Mouse (Mus musculus) adrenal gland (tissue): Measurements from ENCODE around the gene Kbtbd13.

Source experiments
- intact Hi-C: fragments of 180-260 bp; cut with DNase I; formaldehyde crosslinking; loops from one replicate; pipeline ENCODE4 v1.15.1; 2025
- long read RNA-seq, 2 experiments: library from polyadenylated mRNA; unstranded; transcript quantifications; one replicate each; pipeline ENCODE4 v2.0.0; 2020; ENCODE audit warnings: borderline replicate concordance in 1 of 2; ENCODE audit not compliant: insufficient replicate concordance in 1 of 2

Kbtbd13 gene
- long read RNA-seq, experiment 1 = 0 reads
- long read RNA-seq, experiment 2 = 0 reads

- intact Hi-C loops = no loop called here
Measured at GRCm38 (mm10) chr9:65391613-65391964, at the start of gene Kbtbd13. Gene Kbtbd13, minus strand, starts transcription at chr9:65391652.

DNA sequence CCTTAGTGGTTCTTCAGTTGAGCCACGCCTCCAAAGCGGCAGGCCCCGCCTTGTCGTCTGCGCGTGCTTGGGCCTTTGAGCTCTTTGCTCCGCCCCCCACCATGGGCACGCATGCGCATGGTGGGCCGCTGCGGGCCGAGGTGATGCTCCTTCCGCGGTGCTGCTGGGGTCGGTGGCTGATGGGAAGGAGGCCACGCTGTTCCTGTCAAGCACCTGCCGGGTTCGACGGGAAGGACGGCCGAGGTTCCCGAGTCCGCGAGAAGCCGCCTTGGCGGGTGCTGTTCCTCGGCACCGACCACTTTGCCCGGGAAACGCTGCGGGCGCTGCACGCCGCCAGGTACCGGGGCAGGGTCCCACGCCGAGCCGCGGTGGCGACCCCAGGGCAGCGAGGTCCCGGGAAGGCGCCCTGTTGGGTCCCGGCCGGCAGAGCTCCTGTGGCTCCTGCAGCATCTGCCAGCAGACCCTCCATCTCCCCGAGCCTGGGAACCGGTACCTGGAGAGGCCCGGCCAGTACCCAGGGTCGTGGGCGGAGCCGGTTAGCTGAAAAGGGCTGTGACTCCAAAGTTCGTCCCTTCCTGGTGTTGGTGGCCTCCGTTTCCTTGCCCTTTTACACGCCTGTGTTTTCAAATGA, 44.3 kb upstream of the Kbtbd13 start, which contains the start of gene Mtfmt:
TSS of gene Mtfmt (plus strand) at position 112 of the 631 bp plus-strand sequence.
- intact Hi-C loops = loop anchor here (10.0 kb wide), 1 partner anchor 149 kb away; the partner anchor contains the start of genes Pif1 and Plekho2

DNA sequence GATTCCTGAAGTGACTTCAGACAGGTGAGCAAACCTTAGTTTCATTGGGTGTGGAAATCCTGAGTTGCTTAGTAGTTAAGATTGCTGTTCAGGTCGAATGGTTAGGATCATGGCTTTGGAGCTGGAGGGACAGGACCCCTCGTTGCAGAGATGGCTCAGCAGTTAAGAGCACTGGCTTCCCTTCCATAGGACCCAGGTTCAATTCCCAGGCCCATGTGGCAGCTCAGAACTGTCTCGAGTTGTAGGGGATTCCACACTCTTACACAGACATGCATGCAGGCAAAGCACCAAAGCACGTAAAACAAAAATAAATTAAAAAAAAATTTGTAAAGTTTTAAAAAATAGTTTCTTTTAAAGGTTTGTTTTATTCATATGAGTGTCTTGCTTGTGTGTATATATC, 43.8 kb upstream of the Kbtbd13 start:
- intact Hi-C loops = loop anchor here (10.0 kb wide), 1 partner anchor 150 kb away; the partner anchor contains the start of genes Pif1 and Plekho2

DNA sequence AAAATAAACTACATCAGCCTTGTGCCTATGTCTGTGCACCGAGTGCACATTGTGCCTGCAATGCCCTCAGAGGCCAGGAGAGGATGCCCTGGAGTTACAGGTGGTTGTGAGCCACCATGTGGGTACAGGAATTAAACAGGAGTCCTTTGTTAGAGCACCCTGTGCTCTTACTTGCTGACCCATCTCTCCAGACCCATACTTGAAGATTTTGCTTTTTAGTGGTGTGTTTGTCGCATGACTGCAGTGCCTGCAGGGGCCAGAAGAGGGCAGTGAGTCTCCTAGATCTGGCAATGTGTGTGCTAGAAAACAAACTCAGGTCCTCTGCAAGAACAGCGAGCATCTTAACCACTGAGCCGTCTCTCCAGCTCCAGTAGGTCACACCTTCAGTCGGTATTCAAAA, 42.7 kb upstream of the Kbtbd13 start:
- intact Hi-C loops = loop anchor here (5.0 to 10.0 kb wide), 2 partner anchors 62 to 151 kb away; partner anchors contain the start of genes Pif1 and Plekho2

- intact Hi-C loops = loop anchor here (2.0 to 10.0 kb wide), 3 partner anchors 39 to 153 kb away; partner anchors contain the start of genes Pif1 and Plekho2
Measured at GRCm38 (mm10) chr9:65432236-65432635, 40.8 kb upstream of the Kbtbd13 start.

DNA sequence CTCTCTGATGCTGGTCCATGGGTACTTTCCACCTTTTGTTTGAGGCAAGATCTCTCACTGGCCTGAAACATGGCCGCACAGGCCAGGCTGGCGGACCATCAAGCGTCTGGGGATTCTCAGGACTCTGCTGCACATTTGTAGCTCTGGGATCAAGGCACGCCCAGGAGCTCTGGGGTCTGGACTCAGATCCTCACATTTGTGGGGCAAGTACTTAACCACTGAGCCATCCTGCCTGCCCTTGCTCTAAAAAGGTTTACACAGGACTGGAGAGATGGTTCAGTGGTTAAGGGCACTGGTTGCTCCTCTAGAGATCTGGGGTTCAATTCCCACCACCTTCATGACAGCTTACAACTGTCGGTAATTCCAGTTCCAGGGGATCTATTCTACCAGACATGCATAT, 39.5 kb upstream of the Kbtbd13 start:
- intact Hi-C loops = loop anchor here (5.0 to 10.0 kb wide), 2 partner anchors 59 to 154 kb away; partner anchors contain the start of genes Pif1 and Plekho2

DNA sequence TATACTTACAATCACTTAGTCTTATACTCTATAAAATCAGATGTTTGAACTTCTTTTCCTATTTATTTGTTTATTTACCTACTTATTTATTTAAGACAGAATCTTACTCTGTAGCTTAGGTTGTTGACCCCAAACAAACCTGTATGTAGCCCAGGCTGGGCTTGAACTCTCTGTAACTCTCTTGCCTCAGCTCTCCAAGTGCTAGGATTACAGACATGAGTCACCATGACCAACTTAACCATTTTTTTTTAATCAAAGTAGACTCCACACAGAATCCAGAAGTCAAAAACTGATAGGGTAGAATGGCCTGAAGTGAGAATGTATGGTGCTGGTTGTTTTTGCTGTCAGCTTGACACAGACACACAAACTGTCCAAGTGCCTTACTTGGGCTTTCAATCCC, 38.9 kb upstream of the Kbtbd13 start:
- intact Hi-C loops = loop anchor here (5.0 to 10.0 kb wide), 2 partner anchors 58 to 154 kb away; partner anchors contain the start of genes Pif1 and Plekho2

GRCm38 (mm10) chr9:65428003-65428402, 36.6 kb upstream of the Kbtbd13 start:
- intact Hi-C loops = no loop called here

DNA sequence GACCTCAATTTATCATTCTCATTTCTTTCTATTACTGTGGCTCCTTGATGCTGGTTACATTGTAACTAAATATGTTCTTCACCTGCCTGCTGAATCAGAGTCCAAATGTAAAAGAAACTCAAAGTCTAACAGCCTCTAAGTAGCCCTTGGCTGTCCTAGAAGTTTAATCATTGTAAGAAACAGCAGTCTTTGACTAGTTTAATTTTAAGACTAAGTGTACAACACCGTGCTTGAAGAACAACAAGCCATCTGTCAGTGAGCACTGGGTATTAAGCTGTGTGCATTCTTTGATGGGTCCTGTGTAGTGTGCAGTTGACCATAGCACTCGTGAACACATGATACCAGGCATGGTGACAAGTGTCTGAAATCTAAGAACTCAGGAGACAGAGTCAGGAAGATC, 36.1 kb upstream of the Kbtbd13 start:
- intact Hi-C loops = no loop called here

DNA sequence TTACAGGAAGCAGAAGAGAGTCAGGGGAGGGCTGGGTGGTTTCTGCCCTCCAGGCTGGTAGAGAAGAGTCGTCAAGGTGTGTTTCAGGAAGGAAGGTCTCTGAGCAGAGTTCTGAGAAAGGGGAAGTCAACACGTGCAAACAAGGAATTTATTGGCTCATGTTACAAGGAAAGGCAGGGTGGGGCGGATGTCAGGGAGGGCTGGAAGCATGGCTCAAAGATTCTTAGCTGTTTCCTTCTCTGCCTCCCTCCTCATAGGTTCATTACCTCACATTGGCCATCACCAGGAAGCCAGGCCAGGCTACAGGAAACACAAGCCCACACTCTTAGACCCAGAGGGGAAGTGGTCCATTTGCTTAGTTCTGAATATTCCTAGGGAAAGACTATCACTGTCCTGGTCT, 32.9 kb upstream of the Kbtbd13 start:
- intact Hi-C loops = no loop called here

GRCm38 (mm10) chr9:65422760-65423501, 31.5 kb upstream of the Kbtbd13 start, which contains the start of gene Slc51b:
Gene Slc51b, minus strand, starts transcription at chr9:65422955.
- intact Hi-C loops = no loop called here

DNA sequence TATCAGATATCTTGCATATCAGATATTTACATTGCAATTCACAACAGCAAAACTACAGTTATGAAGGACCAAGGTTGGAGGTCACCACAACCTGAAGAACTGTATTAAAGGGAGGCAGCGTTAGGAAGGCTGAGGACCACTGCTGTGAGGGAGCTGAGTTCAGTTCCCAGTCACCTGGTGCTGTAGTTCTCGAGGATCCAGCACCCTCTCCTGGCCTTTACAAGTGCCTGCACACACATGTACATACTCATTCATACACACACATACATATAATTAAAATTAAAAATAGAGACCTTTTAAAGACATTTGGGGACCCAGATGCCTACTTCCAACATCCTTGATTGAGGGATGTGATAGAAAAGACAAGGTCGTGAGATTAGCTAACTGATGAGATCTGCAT, 28.2 kb upstream of the Kbtbd13 start:
- intact Hi-C loops = no loop called here

GRCm38 (mm10) chr9:65417738-65418137, 26.3 kb upstream of the Kbtbd13 start:
- intact Hi-C loops = no loop called here

DNA sequence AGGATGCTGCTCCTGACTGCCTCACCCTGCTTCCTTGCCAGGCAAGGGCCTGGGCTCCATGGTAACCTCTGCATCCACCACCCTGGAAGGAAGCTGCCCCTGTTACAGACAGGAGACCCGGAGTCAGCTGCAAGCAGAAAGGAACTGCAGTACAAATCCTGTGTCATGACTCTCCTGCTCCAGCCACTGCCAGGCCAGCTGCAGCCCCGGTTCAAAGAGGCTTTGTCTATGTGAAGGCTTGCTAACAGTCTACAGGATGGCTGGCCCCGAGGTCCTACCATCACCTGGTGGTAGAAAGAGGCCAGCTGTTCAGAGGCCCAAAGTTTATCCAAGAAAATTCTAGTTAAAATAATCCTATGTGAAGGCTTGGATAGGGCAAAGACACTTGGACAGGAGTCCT, 19.9 kb upstream of the Kbtbd13 start:
- intact Hi-C loops = no loop called here

DNA sequence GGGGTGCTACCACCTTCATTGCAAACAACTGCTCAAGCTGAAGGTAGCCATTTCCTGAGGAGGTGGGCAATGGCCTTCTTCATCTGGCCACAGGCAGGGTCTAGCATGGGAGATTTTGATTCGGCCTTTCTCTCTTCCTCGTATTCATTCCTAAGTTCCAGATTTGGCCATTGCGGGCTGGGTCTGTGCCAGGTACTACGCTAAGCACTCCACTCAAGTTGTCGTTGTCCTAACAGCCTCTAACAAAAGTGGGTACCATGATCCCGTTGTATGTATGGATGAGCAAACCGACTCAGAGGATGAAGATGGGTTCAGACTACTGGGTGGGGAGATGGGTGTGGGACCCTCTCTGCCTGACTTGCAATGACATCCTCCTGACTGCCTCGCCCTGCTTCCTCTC, 18.9 kb upstream of the Kbtbd13 start:
- intact Hi-C loops = no loop called here

GRCm38 (mm10) chr9:65408871-65409295, 17.4 kb upstream of the Kbtbd13 start:
- intact Hi-C loops = no loop called here

- intact Hi-C loops = no loop called here
Measured at GRCm38 (mm10) chr9:65407861-65408260, 16.4 kb upstream of the Kbtbd13 start.

GRCm38 (mm10) chr9:65407327-65407726, 15.9 kb upstream of the Kbtbd13 start:
- intact Hi-C loops = no loop called here

GRCm38 (mm10) chr9:65405184-65405449, 13.7 kb upstream of the Kbtbd13 start:
- intact Hi-C loops = no loop called here

- intact Hi-C loops = no loop called here
Measured at GRCm38 (mm10) chr9:65404331-65405183, 13.1 kb upstream of the Kbtbd13 start.

GRCm38 (mm10) chr9:65399934-65400333, 8.5 kb upstream of the Kbtbd13 start:
- intact Hi-C loops = no loop called here
